Mouse (Mus musculus) layer of hippocampus, postnatal 25 days (tissue): ENCODE results near the gene Elavl1. TPM values are rescaled to one million over a fixed set of nuclear protein-coding genes. Genes with fewer than 3 reads are reported as not detected.
"Not testable (repeated sequence)": the region's sequence is repeated elsewhere in the genome, so short reads cannot be mapped to it uniquely, and the experiment has no call there.

Source experiments
- DNase-seq, 2 experiments: peaks; one replicate each; pipeline ENCODE4 v3.0.0; 2022; ENCODE audit warnings: mixed read lengths in 2 of 2, low spot score in 1 of 2; ENCODE audit errors: extremely low spot score in 1 of 2
- total RNA-seq, 2 experiments: library from RNA; stranded (reverse); gene quantifications; 2 replicates each; pipeline ENCODE4 v1.2.3; 2021

Elavl1 gene
- total RNA-seq, 2 experiments from 2014 or later: 74.1 to 77.7 TPM

- DNase-seq: peak; percentile 91 to 92
These were observed 65.9 kb downstream of the Elavl1 start, which contains the start of gene Ctxn1 for GRCm38 (mm10) chr8:4259125-4259804. Gene Ctxn1 (minus strand): TSS chr8:4259274.

- DNase-seq: peak in 1 of 2 experiments; percentile 43
These were observed 66.5 kb downstream of the Elavl1 start for GRCm38 (mm10) chr8:4258678-4259077.

GRCm38 (mm10) chr8:4258233-4258632 lies 67.0 kb downstream of the Elavl1 start:
- DNase-seq: peak; percentile 85 to 89

GRCm38 (mm10) chr8:4257350-4257749 lies 67.9 kb downstream of the Elavl1 start:
- no peak for DNase-seq

GRCm38 (mm10) chr8:4256911-4257310 lies 68.3 kb downstream of the Elavl1 start:
- DNase-seq: peak; percentile 63 to 69

- not testable (repeated sequence) for DNase-seq
These were observed 69.7 kb downstream of the Elavl1 start for GRCm38 (mm10) chr8:4255471-4255870.

- peak in 1 of 2 experiments; percentile 60 for DNase-seq
These were observed 71.2 kb downstream of the Elavl1 start for GRCm38 (mm10) chr8:4254001-4254400.

GRCm38 (mm10) chr8:4252934-4253841 lies 72.0 kb downstream of the Elavl1 start, which contains the start of gene Snapc2:
Gene Snapc2 (plus strand): TSS chr8:4253080.
- peak; percentile 87 to 91 for DNase-seq

GRCm38 (mm10) chr8:4252116-4252760 lies 73.0 kb downstream of the Elavl1 start:
- DNase-seq: no peak

- DNase-seq: peak; percentile 85 to 95
These were observed 74.8 kb downstream of the Elavl1 start for GRCm38 (mm10) chr8:4250306-4250970.

- DNase-seq: no peak
These were observed 76.0 kb downstream of the Elavl1 start for GRCm38 (mm10) chr8:4249213-4249612.

- no peak for DNase-seq
These were observed 77.2 kb downstream of the Elavl1 start, which contains the start of gene Tgfbr3l for GRCm38 (mm10) chr8:4247951-4248540. Gene Tgfbr3l (plus strand): TSS chr8:4248214.

GRCm38 (mm10) chr8:4247241-4247640 lies 78.0 kb downstream of the Elavl1 start:
- DNase-seq: no peak

GRCm38 (mm10) chr8:4245737-4246136 lies 79.5 kb downstream of the Elavl1 start:
- DNase-seq: no peak

GRCm38 (mm10) chr8:4245061-4245460 lies 80.2 kb downstream of the Elavl1 start:
- DNase-seq: no peak

- no peak for DNase-seq
These were observed 85.9 kb downstream of the Elavl1 start for GRCm38 (mm10) chr8:4239193-4239890.

- DNase-seq: peak; percentile 99
These were observed 86.6 kb downstream of the Elavl1 start, which contains the start of the genes Map2k7 and Gm49320 for GRCm38 (mm10) chr8:4238434-4239192. Gene Map2k7 (plus strand): TSS chr8:4238740. Gene Gm49320 (plus strand): TSS chr8:4238865.

GRCm38 (mm10) chr8:4237814-4238433 lies 87.3 kb downstream of the Elavl1 start:
- DNase-seq: no peak
